Mouse (Mus musculus) heart, adult 2 months (tissue): Measurements from ENCODE around the gene Tent4b.

Experiments used
- CTCF ChIP-seq: fragments of 200-600 bp; IDR thresholded peaks from 2 replicates; pipeline ENCODE4 v1.8.1; 2022; ENCODE audit warnings: antibody characterized with exemption, mild to moderate bottlenecking, moderate library complexity
- POLR2A ChIP-seq: fragments of 200-500 bp; IDR thresholded peaks from 2 replicates; pipeline ENCODE4 v1.6.1; 2011; ENCODE audit warnings: mild to moderate bottlenecking, low read depth, low read length, control low read depth; ENCODE audit not compliant: insufficient read depth

DNA sequence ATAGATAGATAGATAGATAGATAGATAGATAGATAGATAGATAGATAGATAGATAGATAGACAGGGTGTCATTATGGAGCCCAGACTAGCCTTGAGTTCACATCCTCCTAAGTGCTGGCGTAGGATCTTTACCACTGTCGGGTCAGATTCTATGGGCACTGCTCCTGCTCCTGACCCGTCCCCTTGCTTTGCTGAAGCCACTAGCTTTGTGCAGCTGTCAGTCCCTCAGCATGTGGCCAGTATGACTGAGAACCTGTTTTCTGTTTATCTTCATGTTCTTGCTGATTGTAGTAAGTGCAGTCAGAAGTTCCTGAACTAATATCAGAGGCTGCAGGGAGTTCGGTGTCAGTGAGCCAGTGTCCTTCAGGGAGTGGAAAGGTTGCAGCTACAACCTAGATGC lies 108.7 kb downstream of the Tent4b start:
- TF ChIP-seq CTCF = no peak
- TF ChIP-seq POLR2A = no peak
